Mouse (Mus musculus) midbrain, embryonic 16.5 days (tissue): ENCODE measurements at regions not wholly inside any gene's neighbourhood (a gene's known extent, or its start where the extent isn't known, plus 50 kb on each side); places are given as distances from the start of the nearest gene placed in this dataset.
A peak's percentile ranks its signal among the peaks of the same experiment; 100 is the strongest.

Experiments used
- ATAC-seq: fragments of 200-750 bp; cut with Nextera tagmentation; 2 replicates; pipeline ENCODE4 v1.8.0; 2017; ENCODE audit warnings: moderate TSS enrichment
- H3K27ac ChIP-seq: fragments of 300-500 bp; sonication (generic); 2 replicates; pipeline ENCODE4 v1.5.1; 2014; ENCODE audit warnings: mild to moderate bottlenecking, low read length, mixed read lengths
- H3K27me3 ChIP-seq: fragments of 300-500 bp; sonication (generic); 2 replicates; pipeline ENCODE4 v1.6.1; 2014; ENCODE audit warnings: low read depth, low read length, mixed read lengths; ENCODE audit not compliant: control insufficient read depth, insufficient read depth
- H3K36me3 ChIP-seq: fragments of 300-500 bp; sonication (generic); 2 replicates; pipeline ENCODE4 v1.6.1; 2014; ENCODE audit warnings: mild to moderate bottlenecking, low read length, moderate library complexity, mixed read lengths; ENCODE audit not compliant: control insufficient read depth, insufficient read depth
- H3K4me1 ChIP-seq: fragments of 300-500 bp; sonication (generic); 2 replicates; pipeline ENCODE4 v1.6.1; 2014; ENCODE audit warnings: mild to moderate bottlenecking, low read length, mixed read lengths; ENCODE audit not compliant: control insufficient read depth, insufficient read depth
- H3K4me2 ChIP-seq: fragments of 300-500 bp; sonication (generic); 2 replicates; pipeline ENCODE4 v1.6.1; 2014; ENCODE audit warnings: mild to moderate bottlenecking, low read length, mixed read lengths
- H3K4me3 ChIP-seq: fragments of 300-500 bp; sonication (generic); 2 replicates; pipeline ENCODE4 v1.5.1; 2014; ENCODE audit warnings: low read depth, mild to moderate bottlenecking, low read length, moderate library complexity, mixed read lengths
- H3K9ac ChIP-seq: fragments of 300-500 bp; sonication (generic); 2 replicates; pipeline ENCODE4 v1.6.1; 2014; ENCODE audit warnings: low read depth, low read length, mixed read lengths
- H3K9me3 ChIP-seq: fragments of 300-500 bp; sonication (generic); replicated peaks from 2 replicates; pipeline ENCODE4 v1.6.1; 2014; ENCODE audit warnings: mild to moderate bottlenecking, low read length, mixed read lengths; ENCODE audit not compliant: control insufficient read depth, poor library complexity, severe bottlenecking
- WGBS: fragments of 180-500 bp; shearing (Covaris S2); extraction: QIAGEN DNeasy Blood & Tissue Kit; methylation state at CpG from one replicate; pipeline ENCODE4 v1.1.7; 2014; 5-methylcytosine and 5-hydroxymethylcytosine counted together

DNA sequence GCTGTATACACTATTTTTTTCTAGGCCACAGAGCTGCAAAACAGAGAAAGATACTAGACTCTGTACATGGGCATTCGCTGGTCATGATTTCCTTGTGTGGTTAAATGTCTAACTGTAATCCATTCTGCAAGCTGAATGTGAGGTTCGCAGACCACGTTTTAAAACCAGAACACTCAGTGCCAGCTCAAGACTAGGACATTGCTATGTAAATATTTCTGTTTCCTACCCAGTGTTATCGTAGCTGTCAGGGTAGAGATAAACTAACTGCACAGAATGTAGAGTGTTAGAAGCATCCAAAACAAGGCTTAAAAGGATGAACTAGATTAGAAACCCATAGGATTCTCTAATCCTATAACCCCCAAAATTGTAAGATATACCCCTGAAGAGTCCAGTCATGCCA is 494.1 kb upstream of the Map3k7 start:
- Histone ChIP-seq H3K36me3 (no peaks in the 10 kb centered on the region), H3K9me3 (no peaks in the 10 kb centered on the region), H3K4me2 (no peak overlapping the region), H3K4me1 (no peaks in the 10 kb centered on the region), H3K27me3 (no peaks in the 10 kb centered on the region), H3K9ac (no peak overlapping the region), H3K4me3 (no peak overlapping the region), H3K27ac (no peak overlapping the region)
- ATAC-seq, result no peak
- 83% methylated on average over 4 of the region's 4 CpGs for WGBS

DNA sequence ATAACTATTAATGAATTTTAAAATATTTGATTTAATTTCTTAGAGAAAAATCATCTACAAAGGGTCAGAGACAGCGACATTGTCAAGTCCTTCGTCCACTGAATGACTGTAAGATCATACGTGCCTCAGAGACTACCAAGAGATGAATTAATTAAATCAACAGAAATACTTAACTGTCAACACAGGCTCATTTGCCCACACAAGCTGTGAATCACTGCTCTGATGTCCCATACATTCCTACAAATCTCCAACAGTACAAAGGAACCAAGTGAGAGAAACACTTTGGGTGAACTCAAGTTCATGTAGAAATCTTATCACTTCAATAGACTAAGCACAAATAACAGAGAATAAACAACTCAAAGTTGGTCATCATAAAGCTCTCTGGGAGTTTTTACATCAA is 471.4 kb upstream of the Map3k7 start:
- Histone ChIP-seq H3K4me2 (no peak overlapping the region), H3K9ac (no peak overlapping the region), H3K4me3 (no peak overlapping the region), H3K4me1 (no peaks in the 10 kb centered on the region), H3K27me3 (no peaks in the 10 kb centered on the region), H3K27ac (no peak overlapping the region), H3K9me3 (no peaks in the 10 kb centered on the region), H3K36me3 (no peaks in the 10 kb centered on the region)
- WGBS, result 74% methylated on average over 3 of the region's 3 CpGs
- no peak for ATAC-seq

DNA sequence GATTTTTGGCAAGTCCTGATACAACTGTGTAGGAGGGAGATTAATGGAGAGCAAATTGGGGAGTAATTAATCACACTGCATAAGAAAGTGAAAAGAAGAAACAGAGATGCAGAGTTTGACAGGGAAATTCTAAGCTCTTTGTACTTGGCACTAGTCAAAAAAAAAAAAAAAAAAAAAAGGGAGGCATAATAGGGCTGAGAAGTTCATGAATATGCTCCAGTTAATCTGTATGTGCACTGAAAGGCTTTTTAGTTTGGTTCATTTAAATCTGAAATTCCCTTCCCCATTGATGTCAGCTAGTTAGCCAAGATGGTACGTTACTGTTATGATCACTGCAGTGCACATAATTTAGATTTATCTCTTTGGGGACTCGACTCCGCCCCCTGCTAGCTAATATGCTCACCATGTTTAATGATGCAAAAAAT is 470.8 kb upstream of the Map3k7 start:
- no peak for ATAC-seq
- H3K9me3 ChIP-seq, result no peaks in the 10 kb centered on the region
- H3K27ac ChIP-seq, result no peak overlapping the region
- 48% methylated on average over 3 of the region's 3 CpGs for WGBS
- H3K4me1 ChIP-seq, result no peaks in the 10 kb centered on the region
- H3K36me3 ChIP-seq, result no peaks in the 10 kb centered on the region
- H3K4me3 ChIP-seq, result no peak overlapping the region
- no peaks in the 10 kb centered on the region for H3K27me3 ChIP-seq
- no peak overlapping the region for H3K4me2 ChIP-seq
- no peak overlapping the region for H3K9ac ChIP-seq

DNA sequence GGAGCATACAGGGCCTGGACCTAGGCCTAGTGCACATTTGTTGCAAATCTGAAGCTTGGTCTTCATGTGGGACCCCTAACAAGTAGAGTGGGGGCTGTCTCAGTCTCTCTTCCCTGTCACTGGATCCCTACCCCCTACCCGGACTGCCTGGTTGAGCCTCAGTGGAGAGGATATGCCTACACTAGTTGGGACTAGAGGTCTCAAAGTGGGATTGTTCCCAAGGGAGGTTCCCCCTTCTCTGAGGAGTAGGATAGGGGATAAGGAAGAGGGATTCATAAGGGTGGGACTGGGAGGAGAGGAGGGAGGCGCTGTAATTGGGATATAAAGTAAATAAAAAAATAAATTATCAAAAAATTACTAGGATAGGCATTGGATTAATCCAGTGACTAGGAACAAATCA is 464.0 kb upstream of the Map3k7 start:
- Histone ChIP-seq H3K4me2 (no peak overlapping the region), H3K27ac (no peak overlapping the region), H3K9me3 (no peaks in the 10 kb centered on the region), H3K9ac (no peak overlapping the region), H3K4me1 (no peaks in the 10 kb centered on the region), H3K27me3 (no peaks in the 10 kb centered on the region), H3K4me3 (no peak overlapping the region), H3K36me3 (no peaks in the 10 kb centered on the region)
- WGBS, result 92% methylated on average over 2 of the region's 2 CpGs
- ATAC-seq, result no peak

DNA sequence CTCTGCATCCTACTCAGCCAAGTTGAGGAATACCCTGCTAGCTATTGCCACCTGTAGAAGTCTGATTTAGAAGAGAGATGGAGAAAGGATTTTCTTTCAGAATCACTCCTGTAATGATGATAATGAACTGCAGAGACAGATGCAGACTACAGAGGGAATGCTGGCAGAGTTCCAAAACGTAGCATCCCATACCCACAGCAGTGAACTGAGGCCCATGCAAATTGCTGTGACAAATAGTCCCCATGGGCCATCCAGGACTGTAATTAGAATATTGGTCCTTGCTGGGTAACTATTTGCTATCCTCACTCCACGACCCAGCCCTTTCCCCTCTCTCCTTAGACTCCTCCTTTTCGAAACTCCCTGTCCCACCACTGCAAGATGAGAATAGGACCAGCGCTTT is 463.5 kb upstream of the Map3k7 start:
- Histone ChIP-seq H3K27me3 (no peaks in the 10 kb centered on the region), H3K9me3 (no peaks in the 10 kb centered on the region), H3K4me3 (no peak overlapping the region), H3K4me2 (no peak overlapping the region), H3K27ac (no peak overlapping the region), H3K4me1 (no peaks in the 10 kb centered on the region), H3K36me3 (no peaks in the 10 kb centered on the region), H3K9ac (no peak overlapping the region)
- ATAC-seq, result no peak
- 70% methylated on average over 4 of the region's 4 CpGs for WGBS

DNA sequence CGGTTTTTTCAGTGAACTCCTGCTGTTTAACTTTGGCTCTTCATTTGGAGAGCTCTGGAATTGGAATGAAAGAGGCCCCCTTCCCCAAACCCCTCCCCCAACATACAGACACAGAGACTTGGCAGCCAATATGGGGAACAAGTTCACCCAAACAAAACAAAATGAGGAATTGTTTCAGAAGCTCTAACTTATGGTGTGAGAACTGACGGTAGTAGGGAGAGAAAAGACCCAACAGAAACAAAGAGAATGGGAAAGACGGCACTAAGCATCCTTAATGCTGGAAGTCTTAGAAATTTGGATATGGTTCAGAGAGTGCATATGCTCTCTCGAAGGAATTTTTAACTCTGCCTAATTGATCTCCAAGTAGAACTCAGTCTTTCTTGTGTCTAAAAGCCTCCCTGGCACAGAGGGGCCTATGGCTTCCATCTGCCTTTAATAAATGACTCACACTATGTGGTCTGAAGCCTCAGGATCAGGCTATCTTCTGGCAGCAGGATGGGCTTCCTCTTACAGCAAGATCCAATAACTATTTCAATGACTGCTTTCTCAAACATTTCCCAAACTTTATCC is 438.2 kb upstream of the Map3k7 start:
- Histone ChIP-seq H3K27ac (no peak overlapping the region), H3K4me3 (no peak overlapping the region), H3K9ac (no peak overlapping the region), H3K4me1 (no peaks in the 10 kb centered on the region), H3K4me2 (no peak overlapping the region), H3K27me3 (no peaks in the 10 kb centered on the region), H3K36me3 (no peaks in the 10 kb centered on the region), H3K9me3 (no peaks in the 10 kb centered on the region)
- ATAC-seq, result no peak
- 51% methylated on average over 4 of the region's 4 CpGs for WGBS

DNA sequence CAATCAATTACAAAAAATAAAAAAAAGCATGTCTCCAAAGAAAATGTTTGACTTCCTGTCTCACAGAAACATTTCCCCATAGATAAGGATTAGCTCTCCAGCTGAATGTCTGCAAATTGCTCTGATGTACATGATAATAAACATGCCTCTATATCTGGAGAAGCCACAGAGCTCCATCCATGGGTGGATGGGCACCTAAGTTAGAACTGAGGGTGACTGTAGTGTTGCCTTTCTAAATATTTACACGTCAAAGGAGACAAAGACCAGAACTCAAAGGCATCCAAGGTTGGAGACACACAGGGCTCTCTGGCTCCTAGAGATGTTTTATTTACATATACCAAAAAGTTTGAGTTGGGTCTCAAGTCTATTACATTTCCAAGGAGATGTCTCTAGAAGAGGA is 427.1 kb upstream of the Map3k7 start:
- H3K4me3 ChIP-seq, result no peak overlapping the region
- 81% methylated on average over 1 of the region's 1 CpGs for WGBS

DNA sequence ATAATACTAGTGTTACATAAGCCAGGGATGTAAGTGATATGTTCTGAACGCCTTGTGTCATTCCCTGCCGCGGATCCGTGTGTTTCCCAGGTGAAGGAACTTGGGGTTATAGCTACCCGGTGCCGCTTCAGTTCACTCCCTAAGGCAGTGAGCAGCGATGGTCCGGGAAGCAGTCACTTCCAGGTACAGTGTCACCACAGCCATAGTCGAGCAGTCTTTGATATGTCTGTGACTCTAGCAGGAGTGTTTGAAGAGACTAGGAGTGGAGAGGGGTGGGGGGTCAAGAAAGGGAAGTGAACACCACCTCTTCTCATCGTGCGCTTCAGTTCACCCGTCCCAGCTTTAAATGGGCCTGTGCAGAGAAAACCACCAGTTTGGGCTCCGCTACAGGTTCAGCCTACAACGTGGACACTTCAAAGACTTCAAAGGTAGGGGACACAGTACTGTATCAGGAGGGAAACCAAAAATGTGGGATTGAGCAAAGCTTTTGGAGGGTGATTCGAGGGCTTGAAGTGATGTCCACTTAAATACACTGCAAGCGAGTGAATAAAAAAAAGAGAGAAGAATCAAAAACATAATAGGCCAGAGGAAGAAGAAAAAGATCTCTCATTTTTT is 410.0 kb upstream of the Map3k7 start:
- H3K9me3 ChIP-seq, result no peaks in the 10 kb centered on the region
- H3K27me3 ChIP-seq, result no peaks in the 10 kb centered on the region
- H3K9ac ChIP-seq, result no peak overlapping the region
- ATAC-seq, result peak; percentile 75; the same call in 1 of the 2 replicates
- 83% methylated on average over 16 of the region's 16 CpGs for WGBS
- H3K4me3 ChIP-seq, result no peak overlapping the region
- H3K4me2 ChIP-seq, result no peak overlapping the region
- H3K36me3 ChIP-seq, result no peaks in the 10 kb centered on the region
- no peak overlapping the region for H3K27ac ChIP-seq
- H3K4me1 ChIP-seq, result no peaks in the 10 kb centered on the region

More for the DNA sequence above, 427.1 kb upstream of the Map3k7 start:
- Histone ChIP-seq H3K36me3 (no peaks in the 10 kb centered on the region), H3K9me3 (no peaks in the 10 kb centered on the region), H3K4me2 (no peak overlapping the region), H3K27me3 (no peaks in the 10 kb centered on the region), H3K27ac (no peak overlapping the region), H3K4me1 (no peaks in the 10 kb centered on the region), H3K9ac (no peak overlapping the region)
- no peak for ATAC-seq

DNA sequence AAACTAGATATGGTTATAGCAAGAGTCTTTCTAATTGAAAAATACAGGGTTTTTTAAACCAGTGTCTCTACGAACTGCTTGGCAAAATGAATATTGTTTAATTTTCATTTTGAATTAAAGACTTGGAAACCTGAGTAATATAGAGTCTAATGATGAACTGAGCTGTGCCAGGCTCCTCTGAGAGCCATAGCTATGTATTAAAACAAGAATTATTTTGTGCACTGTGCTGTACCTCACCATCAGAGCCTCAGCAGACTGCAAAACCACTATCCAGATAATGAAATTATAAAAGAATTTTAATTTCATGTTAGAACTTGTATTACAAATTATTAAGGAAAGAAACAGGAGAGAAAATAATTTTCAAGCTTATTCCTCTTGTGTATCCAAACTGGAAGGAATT is 408.8 kb upstream of the Map3k7 start:
- H3K4me2 ChIP-seq, result no peak overlapping the region
- H3K9ac ChIP-seq, result no peak overlapping the region
- WGBS, result 90% methylated on average over 1 of the region's 1 CpGs
- no peaks in the 10 kb centered on the region for H3K27me3 ChIP-seq
- no peaks in the 10 kb centered on the region for H3K36me3 ChIP-seq
- H3K9me3 ChIP-seq, result no peaks in the 10 kb centered on the region
- H3K4me3 ChIP-seq, result no peak overlapping the region
- H3K27ac ChIP-seq, result no peak overlapping the region
- H3K4me1 ChIP-seq, result no peaks in the 10 kb centered on the region
- ATAC-seq, result no peak
